Mouse (Mus musculus) forebrain, embryonic 13.5 days (tissue): ENCODE results near the gene Sowahb. TPM values are rescaled to one million over a fixed set of nuclear protein-coding genes. Genes with fewer than 3 reads are reported as not detected.
"Not testable (repeated sequence)": the region's sequence is repeated elsewhere in the genome, so short reads cannot be mapped to it uniquely, and the experiment has no call there.

Source experiments
- ATAC-seq: fragments of 200-750 bp; cut with Nextera tagmentation; 2 replicates; pipeline ENCODE4 v1.8.0; 2017
- H3K27ac ChIP-seq: fragments of 300-500 bp; sonication (generic); 2 replicates; pipeline ENCODE4 v1.5.1; 2015; ENCODE audit warnings: inconsistent platforms, mild to moderate bottlenecking, moderate library complexity
- H3K27me3 ChIP-seq: fragments of 300-500 bp; sonication (generic); 2 replicates; pipeline ENCODE4 v1.6.1; 2015; ENCODE audit warnings: mild to moderate bottlenecking, inconsistent platforms
- H3K36me3 ChIP-seq: fragments of 300-500 bp; sonication (generic); 2 replicates; pipeline ENCODE4 v1.6.1; 2015; ENCODE audit warnings: mild to moderate bottlenecking, inconsistent platforms; ENCODE audit not compliant: poor library complexity, severe bottlenecking
- H3K4me1 ChIP-seq: fragments of 300-500 bp; sonication (generic); 2 replicates; pipeline ENCODE4 v1.6.1; 2015; ENCODE audit warnings: inconsistent platforms
- H3K4me2 ChIP-seq: fragments of 300-500 bp; sonication (generic); 2 replicates; pipeline ENCODE4 v1.6.1; 2015; ENCODE audit warnings: inconsistent platforms, mild to moderate bottlenecking, moderate library complexity
- H3K4me3 ChIP-seq: fragments of 300-500 bp; sonication (generic); 2 replicates; pipeline ENCODE4 v1.5.1; 2015; ENCODE audit warnings: mild to moderate bottlenecking, inconsistent platforms
- H3K9ac ChIP-seq: fragments of 300-500 bp; sonication (generic); 2 replicates; pipeline ENCODE4 v1.6.1; 2015; ENCODE audit warnings: mild to moderate bottlenecking, inconsistent platforms
- H3K9me3 ChIP-seq: fragments of 300-500 bp; sonication (generic); replicated peaks from 2 replicates; pipeline ENCODE4 v1.6.1; 2016; ENCODE audit warnings: inconsistent platforms
- WGBS: fragments of 180-500 bp; shearing (Covaris S2); methylation state at CpG from one replicate; pipeline ENCODE4 v1.1.7; 2015; 5-methylcytosine and 5-hydroxymethylcytosine counted together
- polyA plus RNA-seq: library from polyadenylated mRNA; unstranded; fragments of >200 nt; fragmentation: Nextera tagmentation; extraction: Ambion mirVana; gene quantifications from 2 replicates; pipeline ENCODE4 v1.2.1, GENCODE M21; 2015

Sowahb gene
- polyA plus RNA-seq, 1 experiment from 2014 or later = not detected

- no peaks in the 10 kb centered on the region for H3K9me3 ChIP-seq
- peaks cover 6% of the 10 kb centered on the region; the same call in 1 of the 2 replicates for H3K4me1 ChIP-seq
- 72% methylated on average over 6 of the region's 6 CpGs for WGBS
- H3K4me3 ChIP-seq = no peak overlapping the region
- H3K27ac ChIP-seq = no peak overlapping the region
- H3K9ac ChIP-seq = no peak overlapping the region
- no peak for ATAC-seq
- H3K4me2 ChIP-seq = no peak overlapping the region
- H3K36me3 ChIP-seq = no peaks in the 10 kb centered on the region
- no peaks in the 10 kb centered on the region for H3K27me3 ChIP-seq
These were observed 24.7 kb downstream of the Sowahb start for GRCm38 (mm10) chr5:93020024-93020666.

DNA sequence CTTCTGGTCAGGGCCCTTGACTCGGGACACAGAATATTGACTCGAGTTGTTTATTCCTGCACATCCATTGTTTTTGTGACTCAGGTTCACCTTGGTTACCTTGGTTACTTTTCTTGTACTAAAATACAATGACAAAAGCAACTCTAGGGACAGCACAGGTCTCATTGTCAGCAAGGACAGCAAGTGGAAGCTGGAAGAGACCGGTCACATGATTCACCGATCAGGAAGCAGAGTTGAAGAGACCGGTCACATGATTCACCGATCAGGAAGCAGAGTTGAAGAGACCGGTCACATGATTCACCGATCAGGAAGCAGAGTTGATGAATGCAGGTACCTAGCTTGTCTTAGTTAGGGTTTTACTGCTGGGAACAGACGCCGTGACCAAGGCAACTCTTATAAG lies 25.6 kb downstream of the Sowahb start:
- not testable (repeated sequence) for H3K4me3 ChIP-seq, H3K4me2 ChIP-seq, H3K27ac ChIP-seq, H3K9ac ChIP-seq, H3K9me3 ChIP-seq, H3K36me3 ChIP-seq, H3K4me1 ChIP-seq, ATAC-seq, H3K27me3 ChIP-seq
- WGBS = 92% methylated on average over 10 of the region's 10 CpGs

DNA sequence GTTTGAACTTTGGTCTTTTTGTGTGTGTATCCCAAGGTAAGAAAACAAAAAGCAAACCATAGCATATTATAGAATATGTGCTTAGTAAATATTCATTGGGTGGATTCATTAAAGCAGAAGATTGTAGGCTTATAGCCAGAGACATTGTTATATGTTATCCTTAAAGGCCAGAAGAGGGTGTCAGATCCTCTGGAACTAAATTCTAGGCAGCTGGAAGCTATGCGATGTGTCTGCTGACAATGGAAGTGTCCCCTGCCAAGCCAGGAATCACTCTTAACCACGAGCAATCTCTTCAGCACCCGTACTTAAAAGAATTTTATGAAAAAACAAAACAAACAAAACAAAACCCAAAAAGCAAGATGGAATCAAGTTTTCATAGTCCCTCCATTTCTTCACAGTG lies 27.1 kb downstream of the Sowahb start:
- no peaks in the 10 kb centered on the region for H3K4me1 ChIP-seq
- 86% methylated on average over 3 of the region's 3 CpGs for whole genome bisulfite sequencing
- no peak overlapping the region for H3K27ac ChIP-seq
- no peaks in the 10 kb centered on the region for H3K27me3 ChIP-seq
- no peaks in the 10 kb centered on the region for H3K36me3 ChIP-seq
- H3K9ac ChIP-seq = no peak overlapping the region
- ATAC-seq = no peak
- H3K4me3 ChIP-seq = no peak overlapping the region
- H3K9me3 ChIP-seq = no peaks in the 10 kb centered on the region; the same call in 1 of the 2 replicates
- no peak overlapping the region for H3K4me2 ChIP-seq

GRCm38 (mm10) chr5:93008256-93008655 lies 36.6 kb downstream of the Sowahb start:
- H3K36me3 ChIP-seq = no peaks in the 10 kb centered on the region
- H3K4me2 ChIP-seq = no peak overlapping the region
- H3K9me3 ChIP-seq = no peaks in the 10 kb centered on the region
- no peak for ATAC-seq
- peaks cover 4% of the 10 kb centered on the region; the same call in 1 of the 2 replicates for H3K4me1 ChIP-seq
- 0 out of 2 replicates have a peak, but pooled peaks cover 8% of the 10 kb centered on the region for H3K27me3 ChIP-seq
- WGBS = 96% methylated on average over 9 of the region's 9 CpGs
- no peak overlapping the region for H3K4me3 ChIP-seq
- no peak overlapping the region for H3K27ac ChIP-seq
- no peak overlapping the region for H3K9ac ChIP-seq

DNA sequence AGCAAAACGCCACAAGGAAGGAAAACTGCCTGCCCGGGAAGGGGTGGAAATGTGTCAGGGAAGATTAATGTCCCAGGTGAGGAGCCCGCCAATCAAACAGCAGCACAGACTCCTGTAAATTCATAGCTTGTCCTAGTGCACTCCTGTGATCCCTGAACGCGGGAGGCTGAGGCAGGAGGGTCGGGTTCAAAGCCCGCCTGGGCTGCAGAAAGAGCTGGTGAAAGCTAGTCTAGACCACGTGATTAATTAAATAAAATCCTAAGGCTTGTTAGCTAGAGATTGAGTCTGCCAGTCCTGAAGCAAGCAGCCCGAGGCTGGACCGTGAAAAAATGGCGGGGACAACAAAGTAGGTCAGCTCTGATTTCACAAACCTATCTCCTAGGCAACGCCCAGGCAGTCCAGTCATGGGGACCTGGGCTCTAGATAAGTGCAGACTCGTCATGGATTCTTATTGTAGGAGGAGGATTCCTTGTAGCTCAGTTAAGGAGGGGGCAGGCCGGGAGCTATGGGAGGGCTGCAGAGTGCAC lies 38.9 kb downstream of the Sowahb start:
- H3K27ac ChIP-seq = no peak overlapping the region
- 50% methylated on average over 14 of the region's 14 CpGs for WGBS
- no peaks in the 10 kb centered on the region for H3K36me3 ChIP-seq
- no peaks in the 10 kb centered on the region for H3K9me3 ChIP-seq
- peaks cover 4% of the 10 kb centered on the region; the same call in 1 of the 2 replicates for H3K4me1 ChIP-seq
- ATAC-seq = no peak
- 0 out of 2 replicates have a peak, but pooled peaks cover 8% of the 10 kb centered on the region for H3K27me3 ChIP-seq
- H3K9ac ChIP-seq = no peak overlapping the region
- no peak overlapping the region for H3K4me3 ChIP-seq
- peak overlapping the region; percentile 38 for H3K4me2 ChIP-seq

DNA sequence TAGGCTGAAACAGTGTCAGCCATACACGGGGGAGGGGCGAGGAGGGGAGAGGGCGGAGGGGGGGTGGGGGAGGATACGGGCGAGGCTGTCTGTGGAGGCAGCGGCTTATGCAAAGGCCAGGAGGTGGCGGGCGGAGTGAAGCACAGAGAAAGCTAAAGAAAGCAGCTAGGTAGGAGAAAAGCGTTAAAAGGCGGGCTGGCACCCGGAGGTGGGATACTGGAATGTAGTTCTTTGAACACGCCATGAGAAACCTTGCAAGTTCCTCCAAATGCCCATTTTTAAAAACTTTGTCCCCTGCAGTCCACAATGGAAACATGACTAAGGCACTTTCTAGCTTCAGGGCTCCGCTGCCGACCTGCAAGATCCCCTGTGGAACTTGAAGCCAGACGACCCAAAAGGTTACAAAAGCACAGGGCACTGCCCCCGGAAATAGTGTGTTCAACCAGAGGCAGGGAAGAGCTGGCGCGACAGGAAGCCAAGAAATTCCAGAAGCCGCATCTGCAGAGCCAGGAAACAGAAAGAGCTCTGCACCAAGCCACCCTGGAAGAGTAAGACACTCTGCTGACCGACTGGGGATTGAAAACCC lies 39.5 kb downstream of the Sowahb start:
- Histone ChIP-seq H3K4me1 (peaks cover 4% of the 10 kb centered on the region; the same call in 1 of the 2 replicates), H3K4me3 (no peak overlapping the region), H3K9ac (no peak overlapping the region), H3K4me2 (peak overlapping the region; percentile 38), H3K27me3 (0 out of 2 replicates have a peak, but pooled peaks cover 8% of the 10 kb centered on the region), H3K9me3 (no peaks in the 10 kb centered on the region), H3K36me3 (no peaks in the 10 kb centered on the region), H3K27ac (no peak overlapping the region)
- 15% methylated on average over 20 of the region's 20 CpGs for WGBS
- ATAC-seq = no peak

- no peaks in the 10 kb centered on the region for H3K36me3 ChIP-seq
- peaks cover 6% of the 10 kb centered on the region; the same call in 1 of the 2 replicates for H3K4me1 ChIP-seq
- WGBS = 87% methylated on average over 2 of the region's 2 CpGs
- no peak overlapping the region for H3K27ac ChIP-seq
- no peaks in the 10 kb centered on the region for H3K9me3 ChIP-seq
- 0 out of 2 replicates have a peak, but pooled peaks cover 8% of the 10 kb centered on the region for H3K27me3 ChIP-seq
- ATAC-seq = no peak
- no peak overlapping the region for H3K4me3 ChIP-seq
- H3K9ac ChIP-seq = no peak overlapping the region
- H3K4me2 ChIP-seq = no peak overlapping the region
These were observed 42.2 kb downstream of the Sowahb start for GRCm38 (mm10) chr5:93002615-93003014.

GRCm38 (mm10) chr5:93000774-93001757 lies 43.8 kb downstream of the Sowahb start:
- no peaks in the 10 kb centered on the region for H3K9me3 ChIP-seq
- H3K4me2 ChIP-seq = no peak overlapping the region
- WGBS = 82% methylated on average over 17 of the region's 17 CpGs
- H3K4me1 ChIP-seq = peaks cover 6% of the 10 kb centered on the region; the same call in 1 of the 2 replicates
- no peak overlapping the region for H3K4me3 ChIP-seq
- 0 out of 2 replicates have a peak, but pooled peaks cover 6% of the 10 kb centered on the region for H3K27me3 ChIP-seq
- ATAC-seq = no peak
- H3K27ac ChIP-seq = no peak overlapping the region
- H3K9ac ChIP-seq = no peak overlapping the region
- H3K36me3 ChIP-seq = no peaks in the 10 kb centered on the region

GRCm38 (mm10) chr5:93000060-93000459 lies 44.8 kb downstream of the Sowahb start:
- Histone ChIP-seq H3K36me3 (no peaks in the 10 kb centered on the region), H3K4me2 (no peak overlapping the region), H3K27ac (no peak overlapping the region), H3K9me3 (no peaks in the 10 kb centered on the region), H3K27me3 (no peaks in the 10 kb centered on the region), H3K9ac (no peak overlapping the region), H3K4me1 (0 out of 2 replicates have a peak, but pooled peaks cover 3% of the 10 kb centered on the region), H3K4me3 (no peak overlapping the region)
- no peak for ATAC-seq
- 86% methylated on average over 6 of the region's 6 CpGs for WGBS

GRCm38 (mm10) chr5:92998494-92999016 lies 46.3 kb downstream of the Sowahb start:
- WGBS = 46% methylated on average over 5 of the region's 5 CpGs

GRCm38 (mm10) chr5:92997428-92998120 lies 47.2 kb downstream of the Sowahb start:
- Histone ChIP-seq H3K4me3 (no peak overlapping the region), H3K27me3 (no peaks in the 10 kb centered on the region), H3K9ac (no peak overlapping the region), H3K4me1 (0 out of 2 replicates have a peak, but pooled peaks cover 3% of the 10 kb centered on the region), H3K36me3 (no peaks in the 10 kb centered on the region), H3K9me3 (no peaks in the 10 kb centered on the region), H3K27ac (no peak overlapping the region), H3K4me2 (no peak overlapping the region)
- ATAC-seq = no peak
- WGBS = 64% methylated on average over 5 of the region's 5 CpGs

More at GRCm38 (mm10) chr5:92998494-92999016, 46.3 kb downstream of the Sowahb start:
- H3K9me3 ChIP-seq = no peaks in the 10 kb centered on the region
- no peak overlapping the region for H3K27ac ChIP-seq
- no peak overlapping the region for H3K4me3 ChIP-seq
- no peak for ATAC-seq
- H3K4me1 ChIP-seq = 0 out of 2 replicates have a peak, but pooled peaks cover 3% of the 10 kb centered on the region
- no peak overlapping the region for H3K4me2 ChIP-seq
- H3K27me3 ChIP-seq = no peaks in the 10 kb centered on the region
- no peak overlapping the region for H3K9ac ChIP-seq
- no peaks in the 10 kb centered on the region for H3K36me3 ChIP-seq
